Mouse (Mus musculus): ENCODE results near the gene Olfr560.

Olfr560 gene
- long read RNA-seq, experiment 1, result 0 reads
- long read RNA-seq, experiment 2, result 0 reads

DNA sequence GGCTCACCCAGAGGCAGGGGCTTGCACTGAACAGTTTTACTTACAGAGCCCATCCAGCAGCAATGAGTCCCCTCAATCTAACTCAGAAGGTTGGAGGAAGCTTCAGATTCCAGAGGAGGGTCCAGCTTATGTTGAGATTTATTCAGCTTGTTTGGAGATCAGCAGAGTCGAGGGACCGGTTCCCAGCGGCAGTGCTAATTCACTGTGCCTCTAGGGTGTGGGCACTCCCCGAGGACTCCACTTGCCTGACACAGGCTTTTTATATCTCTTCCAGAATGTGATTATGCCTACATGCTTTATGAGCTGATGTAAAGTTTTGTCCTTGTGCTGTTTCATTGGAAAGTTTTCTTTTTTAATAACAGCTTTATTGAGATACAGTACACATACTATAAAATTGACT, at the start of gene Olfr560, which contains the start of gene Olfr78:
Gene Olfr560, minus strand, starts transcription at position 101 of the 400 bp plus-strand sequence.
Gene Olfr78, minus strand, starts transcription at position 206 of the 400 bp plus-strand sequence.
- intact Hi-C loops (cut with DNase I), result no loop called here

DNA sequence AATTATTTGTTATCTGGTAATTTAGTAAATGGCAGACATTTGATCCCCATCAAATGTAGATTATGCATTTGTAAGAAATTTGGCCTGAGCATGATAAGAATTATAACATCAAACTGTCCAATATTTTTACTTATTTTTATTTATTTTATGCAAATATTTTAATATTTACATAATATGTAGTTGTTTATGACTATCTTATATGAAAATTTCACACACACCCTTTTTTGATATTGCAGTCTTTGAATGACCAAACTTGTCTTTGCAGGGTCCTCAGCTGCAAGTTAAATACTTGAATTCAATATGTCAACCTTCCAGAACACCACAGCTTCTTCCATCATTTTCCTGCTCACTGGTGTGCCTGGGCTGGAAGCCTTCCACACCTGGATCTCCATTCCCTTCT, 44.0 kb upstream of the Olfr560 start, which contains the start of gene Olfr564:
Gene Olfr564, plus strand, starts transcription at position 301 of the 400 bp plus-strand sequence.
- intact Hi-C loops (cut with DNase I), result no loop called here

DNA sequence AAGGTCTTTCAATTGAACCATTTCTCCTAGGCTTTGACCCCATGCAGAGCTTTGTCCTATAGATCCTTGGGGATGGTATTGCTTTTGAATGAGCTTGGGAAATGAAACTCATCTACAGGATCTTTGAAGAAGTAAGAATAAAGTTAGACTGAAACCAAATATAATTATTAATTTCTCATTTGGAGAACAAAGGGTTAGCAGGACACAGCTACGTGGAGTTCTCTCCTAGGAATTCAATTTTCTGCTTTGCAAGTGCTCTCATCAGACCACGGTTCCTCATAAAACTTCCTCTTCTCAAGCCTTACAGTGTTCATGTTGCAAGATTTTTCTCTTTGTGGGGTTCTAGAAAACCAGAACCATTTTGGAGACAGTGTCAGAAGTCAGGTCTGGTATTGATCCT, 11.8 kb upstream of the Olfr560 start, which contains the start of gene Olfr561:
Gene Olfr561, plus strand, starts transcription at position 301 of the 400 bp plus-strand sequence.
- intact Hi-C loops (cut with DNase I), result no loop called here

DNA sequence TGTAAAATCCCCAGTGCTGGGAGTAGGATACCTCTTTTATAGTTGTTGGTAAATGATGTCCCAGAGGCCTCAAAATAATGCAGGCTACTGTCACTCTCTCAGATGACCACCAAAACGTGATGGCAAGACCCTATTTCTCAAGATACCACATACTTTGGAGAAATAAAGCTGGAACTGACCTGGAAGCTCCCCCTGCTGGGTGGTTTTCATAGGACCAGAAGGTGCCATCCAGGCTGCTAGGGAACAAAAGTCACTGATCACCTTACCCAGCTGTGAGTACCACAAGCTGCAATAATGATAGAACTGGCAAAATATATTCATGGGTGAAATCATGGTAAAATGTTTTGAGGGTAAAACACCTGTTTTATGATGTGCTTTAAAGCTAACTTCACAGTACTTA, 7.1 kb downstream of the Olfr560 start:
- intact Hi-C loops (cut with DNase I), result no loop called here

DNA sequence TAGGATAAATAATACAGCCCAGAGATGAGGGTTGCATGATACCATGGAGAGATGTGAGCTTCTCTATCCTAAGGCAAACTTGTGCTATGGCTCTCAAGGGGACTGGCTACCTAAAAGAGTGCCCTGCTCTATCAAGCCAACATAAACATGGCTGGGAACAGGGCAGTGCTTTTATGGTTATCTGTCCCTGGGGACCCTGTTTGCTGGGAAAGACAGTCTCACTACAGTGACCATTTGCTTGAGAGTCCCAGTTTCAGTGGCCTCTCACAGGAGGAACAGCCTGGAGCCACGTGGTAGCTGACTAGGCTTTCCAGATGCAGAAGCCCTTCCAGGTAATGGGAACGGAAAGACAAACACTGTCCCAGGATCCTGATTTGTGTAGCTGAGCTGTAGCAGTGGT, 21.5 kb downstream of the Olfr560 start:
- intact Hi-C loops (cut with DNase I), result no loop called here

DNA sequence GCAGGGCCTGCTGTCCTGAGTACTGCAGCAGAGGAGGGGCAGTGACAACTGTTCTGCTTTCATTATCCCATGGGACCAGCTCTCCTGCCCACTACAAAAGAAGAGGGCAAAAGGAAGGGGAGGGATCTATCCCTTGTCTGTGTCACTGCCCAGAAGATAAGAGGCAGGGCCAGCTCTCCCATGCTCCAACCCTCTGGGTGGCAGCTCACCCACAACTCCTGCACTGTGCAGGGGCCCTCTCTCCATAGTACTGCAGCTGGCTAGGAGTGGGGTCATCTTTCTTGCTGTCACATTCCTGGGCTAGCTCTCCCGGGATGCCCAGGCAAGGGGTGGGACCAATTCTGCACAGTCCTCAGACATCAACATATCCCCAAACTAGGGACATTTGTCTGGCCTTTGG, 25.4 kb downstream of the Olfr560 start:
- intact Hi-C loops (cut with DNase I), result no loop called here

DNA sequence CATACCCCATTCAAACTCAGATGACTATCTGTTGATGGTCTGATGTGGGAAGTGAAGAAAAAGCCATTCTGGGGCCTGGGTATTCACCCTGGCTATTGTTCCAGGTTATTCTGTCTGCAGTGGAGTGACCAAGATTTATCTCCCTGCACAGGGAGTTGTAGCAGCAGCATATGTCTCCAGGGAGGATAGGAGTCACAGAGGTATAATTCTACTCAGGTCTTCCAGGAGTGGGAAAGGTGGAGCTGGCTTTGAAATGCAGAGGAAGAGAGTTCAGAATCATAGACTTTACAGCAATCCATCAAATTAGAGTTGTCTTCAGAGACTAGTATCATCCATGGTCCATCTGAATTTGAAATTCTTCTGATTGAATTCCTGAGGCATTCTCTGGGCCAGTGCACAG, 31.8 kb downstream of the Olfr560 start, which contains the start of gene Olfr559:
Gene Olfr559, minus strand, starts transcription at position 101 of the 400 bp plus-strand sequence.
- intact Hi-C loops (cut with DNase I), result no loop called here

DNA sequence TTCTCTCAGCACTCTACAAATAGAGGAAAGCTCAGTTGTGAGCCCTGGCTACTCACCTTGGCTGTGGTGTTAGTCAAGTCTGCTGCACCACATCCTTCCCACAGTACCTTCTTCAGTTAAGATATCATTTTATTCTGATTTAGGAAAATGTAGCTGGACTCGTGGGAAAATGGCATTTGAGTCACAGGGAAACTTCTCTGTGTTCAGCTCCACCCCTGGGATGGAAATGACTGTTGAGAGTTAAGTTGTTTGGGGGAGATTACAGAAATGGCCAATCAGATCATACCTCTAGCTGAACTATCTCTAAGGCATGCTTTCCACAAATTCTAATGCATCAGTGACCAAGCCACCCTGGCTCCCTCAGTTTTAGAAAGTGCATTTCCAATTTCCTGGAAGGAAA, 40.2 kb downstream of the Olfr560 start, which contains the start of gene Olfr33:
Gene Olfr33, minus strand, starts transcription at position 101 of the 400 bp plus-strand sequence.
- intact Hi-C loops (cut with DNase I), result no loop called here

DNA sequence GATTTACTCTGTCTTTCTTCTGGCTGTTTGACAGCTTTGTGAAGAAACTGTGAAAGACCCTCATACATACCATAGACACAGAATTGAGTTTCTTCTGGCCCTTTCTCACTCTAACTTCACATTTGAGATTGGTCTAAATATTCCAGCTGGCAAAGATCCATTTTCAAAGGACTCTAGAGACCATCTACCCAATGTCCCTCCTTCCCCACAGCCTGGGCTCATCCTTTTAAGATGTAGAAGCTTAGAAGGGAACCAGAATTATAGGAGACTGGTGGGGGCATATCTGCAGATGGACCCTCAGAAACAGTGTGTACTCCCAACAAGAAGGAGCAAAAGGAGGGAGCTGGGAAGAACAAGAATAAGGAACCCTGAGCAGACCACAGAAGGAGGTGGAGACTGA, 57.3 kb downstream of the Olfr560 start, which contains the start of gene Olfr558:
Gene Olfr558, plus strand, starts transcription at position 301 of the 400 bp plus-strand sequence.
- intact Hi-C loops (cut with DNase I), result no loop called here

Measured in adrenal gland (tissue).